Mouse (Mus musculus): ENCODE measurements at regions not wholly inside any gene's neighbourhood (a gene's known extent, or its start where the extent isn't known, plus 50 kb on each side); places are given as distances from the start of the nearest gene placed in this dataset.

GRCm38 (mm10) chr2:114993882-114994281 is 339.1 kb upstream of the Dph6 start:
- ATAC-seq (ENCODE audit: insufficient number of reproducible peaks, insufficient read depth, low FRiP score, low TSS enrichment, low read depth): no peak
- H3K9ac ChIP-seq (replicated peaks): no peak overlapping the region
- no peaks in the 10 kb centered on the region for H3K9me3 ChIP-seq
- no peak overlapping the region for H3K4me2 ChIP-seq
- no peak overlapping the region for H3K27ac ChIP-seq
- no peaks in the 10 kb centered on the region for H3K27me3 ChIP-seq
- WGBS: 91% methylated on average over 2 of the region's 2 CpGs
- H3K36me3 ChIP-seq: no peaks in the 10 kb centered on the region
- no peak overlapping the region for H3K4me3 ChIP-seq (replicated peaks)
- H3K4me1 ChIP-seq (replicated peaks): no peaks in the 10 kb centered on the region

GRCm38 (mm10) chr2:114994691-114995347 is 340.1 kb upstream of the Dph6 start:
- Histone ChIP-seq H3K9ac (replicated peaks) (no peak overlapping the region), H3K27me3 (no peaks in the 10 kb centered on the region), H3K9me3 (no peaks in the 10 kb centered on the region), H3K27ac (no peak overlapping the region), H3K36me3 (no peaks in the 10 kb centered on the region), H3K4me2 (no peak overlapping the region), H3K4me1 (replicated peaks) (no peaks in the 10 kb centered on the region), H3K4me3 (replicated peaks) (no peak overlapping the region)
- WGBS: 68% methylated on average over 2 of the region's 2 CpGs
- no peak for ATAC-seq (ENCODE audit: insufficient number of reproducible peaks, insufficient read depth, low FRiP score, low TSS enrichment, low read depth)

GRCm38 (mm10) chr2:115013916-115014315 is 359.2 kb upstream of the Dph6 start:
- Histone ChIP-seq H3K27ac (no peak overlapping the region), H3K4me3 (replicated peaks) (no peak overlapping the region), H3K4me2 (no peak overlapping the region), H3K9ac (replicated peaks) (no peak overlapping the region), H3K36me3 (no peaks in the 10 kb centered on the region), H3K27me3 (no peaks in the 10 kb centered on the region), H3K4me1 (replicated peaks) (no peaks in the 10 kb centered on the region), H3K9me3 (0 out of 2 replicates have a peak, but pooled peaks cover 3% of the 10 kb centered on the region)
- WGBS: 94% methylated on average over 1 of the region's 1 CpGs
- ATAC-seq (ENCODE audit: insufficient number of reproducible peaks, insufficient read depth, low FRiP score, low TSS enrichment, low read depth): no peak

GRCm38 (mm10) chr2:115026777-115027176 is 372.0 kb upstream of the Dph6 start:
- Histone ChIP-seq H3K27ac (no peak overlapping the region), H3K4me1 (replicated peaks) (no peaks in the 10 kb centered on the region), H3K9ac (replicated peaks) (no peak overlapping the region), H3K4me3 (replicated peaks) (no peak overlapping the region), H3K36me3 (no peaks in the 10 kb centered on the region), H3K27me3 (no peaks in the 10 kb centered on the region), H3K4me2 (no peak overlapping the region), H3K9me3 (no peaks in the 10 kb centered on the region)
- WGBS: 93% methylated on average over 3 of the region's 3 CpGs
- no peak for ATAC-seq (ENCODE audit: insufficient number of reproducible peaks, insufficient read depth, low FRiP score, low TSS enrichment, low read depth)

GRCm38 (mm10) chr2:115031134-115031533 is 376.4 kb upstream of the Dph6 start:
- no peak overlapping the region for H3K27ac ChIP-seq
- no peaks in the 10 kb centered on the region for H3K36me3 ChIP-seq
- H3K9me3 ChIP-seq: no peaks in the 10 kb centered on the region
- H3K9ac ChIP-seq (replicated peaks): no peak overlapping the region
- 77% methylated on average over 2 of the region's 2 CpGs for WGBS
- no peaks in the 10 kb centered on the region for H3K27me3 ChIP-seq
- no peak overlapping the region for H3K4me2 ChIP-seq
- ATAC-seq (ENCODE audit: insufficient number of reproducible peaks, insufficient read depth, low FRiP score, low TSS enrichment, low read depth): no peak
- no peak overlapping the region for H3K4me3 ChIP-seq (replicated peaks)
- H3K4me1 ChIP-seq (replicated peaks): no peaks in the 10 kb centered on the region

- Histone ChIP-seq H3K27me3 (peaks cover 4% of the 10 kb centered on the region; the same call in 1 of the 2 replicates), H3K9me3 (no peaks in the 10 kb centered on the region), H3K27ac (no peak overlapping the region), H3K4me2 (no peak overlapping the region), H3K4me1 (replicated peaks) (no peaks in the 10 kb centered on the region), H3K9ac (replicated peaks) (no peak overlapping the region), H3K36me3 (no peaks in the 10 kb centered on the region), H3K4me3 (replicated peaks) (no peak overlapping the region)
- ATAC-seq (ENCODE audit: insufficient number of reproducible peaks, insufficient read depth, low FRiP score, low TSS enrichment, low read depth): no peak
- 80% methylated on average over 3 of the region's 3 CpGs for WGBS
Measured at GRCm38 (mm10) chr2:115036205-115036604, 381.4 kb upstream of the Dph6 start.

GRCm38 (mm10) chr2:115042299-115042785 is 387.6 kb upstream of the Dph6 start:
- no peak overlapping the region for H3K9ac ChIP-seq (replicated peaks)
- no peak overlapping the region for H3K4me3 ChIP-seq (replicated peaks)
- H3K27ac ChIP-seq: no peak overlapping the region
- WGBS: 22% methylated on average over 7 of the region's 7 CpGs
- no peak for ATAC-seq (ENCODE audit: insufficient number of reproducible peaks, insufficient read depth, low FRiP score, low TSS enrichment, low read depth)
- no peaks in the 10 kb centered on the region for H3K36me3 ChIP-seq
- peaks cover 5% of the 10 kb centered on the region; the same call in 1 of the 2 replicates for H3K4me1 ChIP-seq (replicated peaks)
- peaks cover 12% of the 10 kb centered on the region; the same call in 1 of the 2 replicates for H3K27me3 ChIP-seq
- no peak overlapping the region for H3K4me2 ChIP-seq
- H3K9me3 ChIP-seq: no peaks in the 10 kb centered on the region

GRCm38 (mm10) chr2:115056327-115057070 is 401.7 kb upstream of the Dph6 start:
- H3K4me2 ChIP-seq: no peak overlapping the region
- WGBS: 59% methylated on average over 4 of the region's 4 CpGs
- no peaks in the 10 kb centered on the region for H3K36me3 ChIP-seq
- no peak overlapping the region for H3K4me3 ChIP-seq (replicated peaks)
- no peak overlapping the region for H3K9ac ChIP-seq (replicated peaks)
- H3K9me3 ChIP-seq: no peaks in the 10 kb centered on the region
- H3K27me3 ChIP-seq: peaks cover 17% of the 10 kb centered on the region
- no peaks in the 10 kb centered on the region for H3K4me1 ChIP-seq (replicated peaks)
- no peak for ATAC-seq (ENCODE audit: insufficient number of reproducible peaks, insufficient read depth, low FRiP score, low TSS enrichment, low read depth)
- no peak overlapping the region for H3K27ac ChIP-seq

- Histone ChIP-seq H3K9me3 (no peaks in the 10 kb centered on the region), H3K4me3 (replicated peaks) (no peak overlapping the region), H3K27me3 (peaks cover 17% of the 10 kb centered on the region), H3K9ac (replicated peaks) (no peak overlapping the region), H3K4me2 (no peak overlapping the region), H3K36me3 (no peaks in the 10 kb centered on the region), H3K27ac (no peak overlapping the region), H3K4me1 (replicated peaks) (no peaks in the 10 kb centered on the region)
- ATAC-seq (ENCODE audit: insufficient number of reproducible peaks, insufficient read depth, low FRiP score, low TSS enrichment, low read depth): no peak
- 76% methylated on average over 2 of the region's 2 CpGs for WGBS
Measured at GRCm38 (mm10) chr2:115057200-115057599, 402.4 kb upstream of the Dph6 start.

- no peak for ATAC-seq (ENCODE audit: insufficient number of reproducible peaks, insufficient read depth, low FRiP score, low TSS enrichment, low read depth)
- WGBS: 51% methylated on average over 8 of the region's 8 CpGs
- Histone ChIP-seq H3K9me3 (no peaks in the 10 kb centered on the region), H3K36me3 (no peaks in the 10 kb centered on the region), H3K4me1 (replicated peaks) (peaks cover 6% of the 10 kb centered on the region; the same call in 1 of the 2 replicates), H3K4me2 (no peak overlapping the region), H3K27me3 (peaks cover 17% of the 10 kb centered on the region), H3K27ac (no peak overlapping the region), H3K9ac (replicated peaks) (no peak overlapping the region), H3K4me3 (replicated peaks) (no peak overlapping the region)
Measured at GRCm38 (mm10) chr2:115067489-115068163, 412.9 kb upstream of the Dph6 start.

- Histone ChIP-seq H3K4me1 (replicated peaks) (peaks cover 6% of the 10 kb centered on the region; the same call in 1 of the 2 replicates), H3K36me3 (no peaks in the 10 kb centered on the region), H3K9ac (replicated peaks) (no peak overlapping the region), H3K27ac (no peak overlapping the region), H3K4me3 (replicated peaks) (no peak overlapping the region), H3K4me2 (no peak overlapping the region), H3K9me3 (no peaks in the 10 kb centered on the region), H3K27me3 (peaks cover 29% of the 10 kb centered on the region)
- ATAC-seq (ENCODE audit: insufficient number of reproducible peaks, insufficient read depth, low FRiP score, low TSS enrichment, low read depth): no peak
- WGBS: 37% methylated on average over 4 of the region's 4 CpGs
Measured at GRCm38 (mm10) chr2:115069704-115070103, 414.9 kb upstream of the Dph6 start.

Data from limb, embryonic 12.5 days (tissue).